Mouse (Mus musculus) megakaryocyte progenitor cell, adult 5-6 weeks (primary cell): ENCODE measurements around the gene Gpsm3. TPM values are rescaled to one million over a fixed set of nuclear protein-coding genes. Genes with fewer than 3 reads are reported as not detected.
"Not testable (repeated sequence)": the region's sequence is repeated elsewhere in the genome, so short reads cannot be mapped to it uniquely, and the experiment has no call there.

Experiments
- ATAC-seq: replicated peaks from 2 replicates; pipeline ENCODE4 v1.8.0; 2016; ENCODE audit warnings: mild to moderate bottlenecking, moderate TSS enrichment, inconsistent platforms; ENCODE audit not compliant: poor library complexity
- total RNA-seq, 2 experiments: library from RNA; stranded (forward) in 1 of 2; stranded (reverse) in 1 of 2; fragments of 157-497, 149-512 nt in 1 of 2; fragments of 200-1000 nt in 1 of 2; gene quantifications; 2 replicates each; pipeline versions ENCODE4 v1.2.3 to v1.2.4; 2015 to 2017

Gpsm3 gene
- 63.4 and 69.0 TPM in 2 replicates for total RNA-seq (2015)
- total RNA-seq (2017) = 14.5 and 20.2 TPM in 2 replicates

DNA sequence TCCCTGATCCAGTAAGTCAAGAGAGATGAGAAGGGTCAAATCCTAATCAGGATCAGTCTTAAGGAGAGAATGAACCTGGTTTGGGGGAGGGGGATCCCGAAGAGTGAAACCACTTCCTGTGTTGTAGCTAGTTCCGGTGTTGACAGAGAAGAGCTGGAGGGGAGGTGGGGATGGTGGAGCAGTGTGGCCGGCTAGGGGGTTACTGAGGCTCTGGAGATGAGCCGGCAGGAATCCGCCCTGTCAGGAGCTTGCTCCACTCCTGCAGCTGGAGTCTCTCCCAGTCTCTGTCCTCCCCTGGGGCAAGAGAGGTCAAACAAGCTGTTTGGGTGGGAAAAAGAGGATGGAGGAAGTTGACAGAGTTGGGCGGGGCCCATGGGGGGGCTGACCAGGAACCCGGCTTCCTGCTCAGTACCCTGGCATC lies at the start of gene Gpsm3:
Gene Gpsm3 (plus strand): TSS at position 126 of the 421 bp plus-strand sequence.
- ATAC-seq = peak; percentile 10

DNA sequence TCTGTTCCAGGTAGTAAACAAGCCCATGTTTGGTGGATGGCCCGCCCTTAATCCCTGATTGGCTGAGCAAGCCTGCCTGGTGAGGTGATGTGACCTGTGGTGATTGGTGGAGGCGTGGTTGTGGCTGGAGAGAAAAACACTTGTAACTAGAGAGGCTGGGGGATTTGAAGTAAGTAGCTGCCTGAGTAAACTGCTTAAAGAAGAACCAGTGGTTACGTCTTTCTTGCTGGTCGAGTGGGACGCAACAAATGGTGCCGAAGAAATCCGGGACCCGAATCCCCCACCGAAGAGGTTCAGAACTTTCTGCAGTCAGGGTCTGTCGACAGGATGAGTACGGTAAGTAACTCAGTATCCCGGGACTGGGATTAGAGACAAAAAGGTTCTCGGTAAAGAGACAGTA lies 46.0 kb upstream of the Gpsm3 start:
- ATAC-seq = not testable (repeated sequence)

DNA sequence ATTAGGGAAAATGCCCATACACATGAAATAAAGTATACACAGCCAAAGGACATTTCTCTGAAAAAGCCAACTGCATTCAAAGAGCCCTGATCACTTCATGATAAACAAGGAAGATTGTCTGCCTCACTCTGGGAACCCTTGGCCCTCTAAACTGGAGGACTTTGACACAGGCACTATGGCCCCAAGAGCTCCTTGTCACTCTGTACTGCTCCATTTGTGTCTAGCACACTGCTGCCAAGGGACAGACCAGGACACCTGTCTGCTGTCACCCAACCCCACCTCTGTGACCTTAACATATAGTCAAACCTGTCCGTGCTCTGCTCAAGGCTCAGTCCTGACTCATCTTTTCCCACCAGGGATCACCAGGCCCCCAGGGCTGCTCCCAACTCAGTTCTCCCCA lies 42.8 kb upstream of the Gpsm3 start:
- no peak for ATAC-seq

DNA sequence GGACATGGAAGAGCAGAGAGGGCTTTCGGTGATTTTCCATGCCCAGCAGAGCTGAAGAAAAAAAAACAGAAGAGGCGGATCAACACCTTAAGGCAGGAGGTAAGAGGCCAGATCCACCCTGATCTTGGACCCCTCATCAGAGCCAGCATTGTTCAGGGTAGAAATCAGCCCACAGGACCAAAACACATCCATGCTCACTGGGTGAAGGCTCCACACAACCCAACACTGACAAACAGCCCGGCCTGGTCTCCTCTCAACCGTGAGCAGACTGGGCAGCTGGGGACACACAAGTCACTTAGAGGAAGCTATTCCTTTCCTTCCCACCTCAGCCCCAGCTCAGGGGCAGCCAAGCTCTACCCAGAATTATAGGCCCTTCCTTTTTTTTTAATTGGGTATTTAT lies 42.0 kb upstream of the Gpsm3 start:
- ATAC-seq = no peak

DNA sequence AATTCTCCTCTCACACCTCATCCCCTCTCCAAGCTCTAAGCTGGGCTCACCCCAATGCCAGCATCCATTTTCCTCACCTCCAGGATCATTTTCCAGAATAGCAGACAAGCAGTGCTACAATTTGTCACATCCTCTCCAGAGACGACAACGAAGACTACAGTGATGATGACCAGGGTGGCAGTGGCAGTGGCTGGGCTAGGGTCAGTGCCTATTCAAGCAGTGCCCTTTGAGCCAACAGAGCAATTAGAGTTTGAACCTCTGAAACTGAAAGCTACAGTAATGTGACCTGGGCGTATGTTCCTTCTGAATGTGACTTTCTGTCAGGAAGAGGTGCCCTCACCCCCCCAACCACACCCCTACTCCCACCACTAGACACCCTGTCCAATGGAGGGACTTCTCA lies 40.5 kb upstream of the Gpsm3 start:
- ATAC-seq = no peak

DNA sequence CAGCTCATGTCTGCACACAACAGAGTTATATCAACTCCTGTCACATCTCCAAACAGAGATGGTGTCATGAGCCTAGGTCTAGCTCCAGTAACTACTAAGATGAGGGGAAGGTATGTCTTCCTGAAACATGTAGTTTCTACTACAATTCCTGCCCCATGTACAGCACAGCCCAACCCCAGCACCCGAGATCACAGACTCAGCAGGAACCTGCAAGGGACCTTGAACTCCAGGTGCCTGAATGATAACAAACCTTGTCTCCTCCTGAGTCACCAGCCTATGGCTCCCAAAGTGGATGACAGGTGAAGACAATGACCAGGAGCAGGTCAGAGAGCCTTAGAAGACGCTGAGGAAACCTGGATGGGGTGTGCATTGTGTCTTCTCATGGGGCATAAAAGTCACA lies 39.8 kb upstream of the Gpsm3 start:
- ATAC-seq = no peak

DNA sequence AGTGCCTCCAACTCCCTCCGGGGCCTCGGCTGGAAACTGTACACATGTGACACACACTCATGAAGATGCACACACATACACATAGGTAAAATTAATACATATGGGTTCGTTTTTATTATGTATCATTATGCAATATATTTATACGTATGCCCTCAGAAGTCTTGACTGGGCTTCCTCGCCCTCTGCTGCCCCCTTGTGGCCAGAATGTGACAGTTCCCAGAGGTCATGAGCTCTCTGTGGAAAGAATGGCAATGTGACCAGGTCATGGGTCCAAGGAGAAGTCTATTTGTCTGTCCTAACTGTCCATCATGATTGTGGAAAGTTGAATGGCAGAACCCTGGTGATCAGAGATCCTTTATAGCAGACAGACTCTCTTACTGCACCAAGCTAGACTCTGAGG lies 34.1 kb upstream of the Gpsm3 start:
- peak; percentile 88 for ATAC-seq

DNA sequence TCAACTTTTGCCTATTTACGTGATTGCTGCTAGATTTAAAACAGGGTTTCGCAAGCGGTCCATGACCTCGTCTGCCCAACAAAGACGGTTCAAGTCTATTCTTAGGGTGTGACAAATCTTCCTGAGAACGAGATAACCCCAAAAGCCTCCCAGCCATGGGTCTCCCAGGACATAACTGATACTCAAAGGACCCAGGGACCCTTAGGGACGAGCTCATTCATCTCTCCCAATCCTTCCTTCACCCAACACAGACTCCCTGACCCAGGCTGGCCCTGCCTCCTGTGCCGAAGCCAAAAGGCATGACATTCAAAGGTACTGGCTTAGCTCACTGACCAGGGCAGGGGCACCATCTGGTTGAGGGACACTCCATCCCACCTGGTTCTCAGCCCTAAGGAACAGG lies 33.2 kb upstream of the Gpsm3 start:
- ATAC-seq = no peak

DNA sequence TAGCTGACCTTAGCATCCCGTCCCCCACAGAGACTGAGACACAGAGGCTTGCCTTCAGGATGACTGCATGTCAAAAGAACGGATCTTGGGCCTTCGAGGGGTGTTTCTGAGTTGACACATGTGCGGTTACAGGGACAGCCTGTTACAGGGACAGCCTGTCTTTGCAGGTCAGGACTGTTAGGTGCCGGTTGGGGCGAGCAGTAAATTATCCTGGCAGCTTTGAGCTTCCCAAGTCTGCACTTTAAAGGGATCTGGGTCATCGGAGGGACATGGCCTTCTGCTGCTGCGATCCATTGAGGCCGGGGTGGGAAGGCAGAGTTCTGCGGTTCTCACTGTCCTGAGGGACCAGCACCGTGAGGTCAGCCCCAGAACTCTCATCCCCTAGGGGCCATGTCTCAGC lies 32.2 kb upstream of the Gpsm3 start:
- no peak for ATAC-seq

DNA sequence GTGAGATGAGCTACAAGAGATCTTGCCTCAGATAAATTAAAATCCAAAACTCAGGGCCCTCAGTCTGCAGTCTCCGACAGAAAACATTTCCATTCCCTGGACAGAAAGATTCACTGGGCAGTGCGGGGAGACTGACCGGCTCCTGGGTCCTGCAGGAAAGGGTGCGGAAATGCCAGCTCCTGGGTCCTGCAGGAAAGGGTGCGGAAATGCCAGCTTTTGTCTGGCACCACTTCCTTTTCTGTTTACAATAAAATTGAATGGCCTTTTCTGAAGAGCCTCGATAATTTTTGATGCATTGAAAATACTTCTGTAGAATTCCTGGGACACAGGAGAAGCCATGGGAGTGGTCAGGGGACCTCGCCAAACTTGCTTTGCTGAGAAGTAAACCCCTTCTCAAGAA lies 30.5 kb upstream of the Gpsm3 start:
- ATAC-seq = no peak

DNA sequence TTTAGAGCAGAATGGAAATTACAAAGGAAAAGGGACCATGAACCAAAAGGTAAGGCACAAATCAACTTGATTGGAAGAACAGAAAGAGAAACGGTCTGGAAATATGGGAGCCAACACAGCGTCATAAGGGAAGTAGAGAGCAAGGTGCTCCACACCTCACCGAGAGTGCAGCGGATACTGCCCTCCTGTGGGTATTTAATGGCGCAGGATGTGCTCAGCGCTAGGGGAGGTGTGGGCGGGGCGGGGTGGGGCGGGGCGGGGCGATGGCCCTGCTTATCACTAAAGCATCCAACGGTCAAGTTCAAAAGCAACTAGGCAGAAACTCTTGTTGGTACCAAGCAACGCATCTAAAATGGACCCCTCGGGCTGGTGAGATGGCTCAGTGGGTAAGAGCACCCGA lies 29.7 kb upstream of the Gpsm3 start:
- ATAC-seq = peak; percentile 47

DNA sequence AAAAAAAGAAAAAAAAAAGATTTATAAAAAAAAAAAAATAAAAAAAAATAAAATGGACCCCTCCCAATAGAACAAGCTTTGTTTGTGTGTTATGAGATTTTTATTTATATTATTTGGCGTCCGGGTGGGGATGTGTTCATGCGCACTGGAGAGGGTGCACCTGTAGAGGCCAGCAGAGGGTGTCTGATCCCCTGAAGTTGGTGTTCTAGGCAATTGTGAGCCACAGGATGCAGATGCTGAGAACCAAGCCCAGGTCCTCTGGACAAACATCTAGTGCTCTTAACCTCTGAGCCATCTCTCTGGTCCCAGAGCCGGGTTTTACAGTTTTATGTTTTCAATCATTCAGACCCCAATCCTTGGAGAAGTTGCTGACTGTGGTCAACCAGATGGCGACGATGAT lies 29.2 kb upstream of the Gpsm3 start:
- no peak for ATAC-seq

DNA sequence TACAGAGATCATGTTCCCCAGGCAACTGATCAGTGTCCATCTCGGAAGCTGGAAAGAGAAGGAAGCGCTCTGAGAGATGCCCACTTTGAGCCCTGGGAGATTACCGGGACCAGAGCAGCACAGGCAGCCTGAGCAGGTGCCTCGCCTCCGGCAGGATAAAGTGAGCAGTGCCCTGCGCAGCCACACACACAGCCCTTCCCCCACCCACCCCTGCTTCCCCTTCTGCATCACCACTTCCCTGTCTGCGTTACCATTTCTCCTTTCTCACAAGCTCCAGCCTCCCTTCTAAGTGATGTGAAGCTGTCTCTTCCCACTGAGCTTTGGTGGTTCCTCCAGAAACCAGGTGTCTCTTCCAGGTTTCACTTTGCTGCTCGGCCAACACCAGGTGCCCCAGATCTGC lies 28.4 kb upstream of the Gpsm3 start:
- peak; percentile 83 for ATAC-seq

DNA sequence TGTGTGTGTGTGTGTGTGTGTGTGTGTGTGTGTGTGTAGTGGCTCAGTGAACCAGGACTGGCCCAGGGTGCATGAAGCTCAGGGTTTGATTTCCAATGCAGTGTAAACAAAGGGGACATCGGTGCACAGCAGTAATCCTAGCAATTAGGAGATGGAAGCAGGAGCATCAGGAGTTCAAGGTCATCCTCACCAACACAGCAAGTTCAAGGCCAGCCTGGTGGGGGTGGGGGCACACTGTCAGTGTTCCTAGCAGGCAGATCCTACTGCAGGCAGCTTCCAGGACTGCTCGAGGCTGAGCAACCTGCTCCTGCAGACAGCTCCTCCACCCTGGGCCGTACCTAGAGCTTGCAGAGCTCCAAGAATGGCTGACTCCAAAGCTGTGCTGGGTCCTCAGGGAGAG lies 27.0 kb upstream of the Gpsm3 start:
- no peak for ATAC-seq

DNA sequence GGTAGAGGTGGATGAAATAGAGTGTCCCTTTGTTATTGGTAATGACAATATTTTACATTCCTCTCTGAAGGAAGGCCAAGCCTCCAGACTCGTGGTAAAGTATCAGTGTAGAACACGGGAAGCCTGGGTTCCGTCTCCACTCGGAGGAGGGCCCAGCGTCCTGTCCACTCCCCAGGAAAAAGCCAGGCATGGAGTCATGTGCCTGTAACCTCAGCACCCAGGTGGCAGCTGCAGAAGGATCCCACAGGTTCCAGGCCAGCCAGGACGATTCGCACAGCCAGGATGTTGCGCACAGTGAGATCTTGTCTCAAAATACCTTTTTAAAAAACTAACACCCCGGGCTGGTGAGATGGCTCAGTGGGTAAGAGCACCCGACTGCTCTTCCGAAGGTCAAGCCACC lies 26.3 kb upstream of the Gpsm3 start:
- ATAC-seq = no peak

DNA sequence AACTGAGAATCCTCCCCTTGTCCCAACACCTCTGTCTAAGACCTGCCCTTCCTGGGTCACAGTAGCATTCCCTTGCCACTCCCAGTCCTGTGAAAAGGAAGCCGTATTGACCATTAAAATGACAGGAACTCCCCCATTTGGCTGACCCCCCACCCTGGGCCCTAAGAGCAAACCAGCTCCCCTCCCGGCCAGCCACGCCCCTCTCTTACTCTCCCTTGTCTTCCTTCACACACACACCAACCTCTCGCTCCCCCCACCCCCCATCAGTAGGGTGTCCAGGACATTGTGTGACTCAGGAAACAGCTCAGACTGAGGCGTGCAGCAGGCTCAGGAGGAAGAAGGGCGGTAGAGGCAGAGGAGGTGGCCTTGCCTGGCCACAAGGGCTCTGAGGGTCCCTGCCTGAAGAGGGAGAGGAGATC lies 25.6 kb upstream of the Gpsm3 start, which contains the start of gene Notch4:
Gene Notch4 (plus strand): TSS at position 266 of the 419 bp plus-strand sequence.
- ATAC-seq = no peak; the same call in 1 of the 2 replicates

DNA sequence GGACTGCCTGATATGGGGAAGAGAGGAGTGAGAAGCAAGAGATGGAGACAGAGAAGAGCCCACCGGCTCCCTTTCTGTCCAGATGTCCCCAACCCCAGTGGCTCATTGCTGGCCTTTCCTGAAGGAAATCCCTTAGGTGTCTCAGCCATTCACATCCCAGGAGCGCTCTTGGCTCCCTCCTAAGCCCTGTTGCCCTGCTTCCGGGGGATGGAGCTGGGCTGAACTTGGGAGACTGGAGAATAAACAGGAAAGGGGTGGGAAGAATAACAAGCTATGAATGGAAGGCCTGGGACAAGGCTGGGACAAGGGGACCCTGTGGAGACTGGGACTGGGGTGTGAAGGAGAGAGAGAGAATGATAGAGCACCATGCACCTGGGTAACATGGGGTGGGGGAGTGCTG lies 24.8 kb upstream of the Gpsm3 start:
- ATAC-seq = no peak

DNA sequence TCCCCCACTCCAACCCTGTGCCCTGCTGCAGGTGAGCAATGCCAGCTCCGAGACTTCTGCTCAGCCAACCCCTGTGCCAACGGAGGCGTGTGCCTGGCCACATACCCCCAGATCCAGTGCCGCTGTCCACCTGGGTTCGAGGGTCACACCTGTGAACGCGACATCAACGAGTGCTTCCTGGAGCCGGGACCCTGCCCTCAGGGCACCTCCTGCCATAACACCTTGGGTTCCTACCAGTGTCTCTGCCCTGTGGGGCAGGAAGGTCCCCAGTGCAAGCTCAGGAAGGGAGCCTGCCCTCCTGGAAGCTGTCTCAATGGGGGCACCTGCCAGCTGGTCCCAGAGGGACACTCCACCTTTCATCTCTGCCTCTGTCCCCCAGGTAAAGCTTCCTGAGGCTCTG lies 22.3 kb upstream of the Gpsm3 start:
- no peak for ATAC-seq

DNA sequence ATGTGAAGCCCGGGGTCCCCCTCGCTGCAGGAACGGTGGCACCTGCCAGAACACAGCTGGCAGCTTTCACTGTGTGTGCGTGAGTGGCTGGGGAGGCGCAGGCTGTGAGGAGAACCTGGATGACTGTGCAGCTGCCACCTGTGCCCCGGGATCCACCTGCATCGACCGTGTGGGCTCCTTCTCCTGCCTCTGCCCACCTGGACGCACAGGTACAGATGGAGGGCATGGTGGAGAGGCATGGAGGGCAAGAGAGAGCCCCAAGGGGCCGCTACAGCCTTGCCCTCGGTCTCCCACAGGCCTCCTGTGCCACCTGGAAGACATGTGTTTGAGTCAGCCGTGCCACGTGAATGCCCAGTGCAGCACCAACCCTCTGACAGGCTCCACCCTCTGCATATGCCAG lies 21.2 kb upstream of the Gpsm3 start:
- no peak for ATAC-seq

DNA sequence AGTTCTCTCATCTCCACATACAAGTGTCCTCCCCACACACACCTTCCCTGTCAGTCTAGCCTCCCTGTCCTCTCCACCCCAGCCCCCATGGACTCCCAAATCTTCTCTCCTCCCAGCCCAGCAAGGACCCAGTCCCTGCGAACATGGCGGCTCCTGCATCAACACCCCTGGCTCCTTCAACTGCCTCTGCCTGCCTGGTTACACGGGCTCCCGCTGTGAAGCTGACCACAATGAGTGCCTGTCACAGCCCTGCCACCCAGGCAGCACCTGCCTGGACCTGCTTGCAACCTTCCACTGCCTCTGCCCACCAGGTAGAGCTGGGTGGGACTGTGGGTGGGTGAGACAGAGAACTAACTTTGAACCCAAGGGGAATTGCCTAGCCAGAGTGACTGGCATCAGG lies 19.7 kb upstream of the Gpsm3 start:
- ATAC-seq = no peak

DNA sequence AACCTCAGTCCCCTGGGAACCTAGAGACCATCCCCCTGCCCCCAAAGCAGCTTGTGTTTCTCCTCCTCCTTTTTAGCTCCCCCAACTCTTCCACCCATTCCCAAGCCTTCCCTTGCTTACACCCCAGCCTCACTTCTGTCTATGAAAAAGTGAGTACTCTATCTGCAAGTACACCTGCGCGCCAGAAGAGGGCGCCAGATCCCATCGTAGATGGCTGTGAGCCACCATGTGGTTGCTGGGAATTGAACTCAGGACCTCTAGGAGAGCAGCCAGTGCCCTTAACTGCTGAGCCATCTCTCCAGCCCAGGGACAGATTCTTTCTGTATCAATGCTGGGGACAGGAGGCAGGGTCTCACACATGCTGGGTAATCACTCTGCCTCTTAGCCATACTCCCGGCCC lies 17.7 kb upstream of the Gpsm3 start:
- ATAC-seq = 0 out of 2 replicates have a peak, but pooled peaks have one; percentile 63

DNA sequence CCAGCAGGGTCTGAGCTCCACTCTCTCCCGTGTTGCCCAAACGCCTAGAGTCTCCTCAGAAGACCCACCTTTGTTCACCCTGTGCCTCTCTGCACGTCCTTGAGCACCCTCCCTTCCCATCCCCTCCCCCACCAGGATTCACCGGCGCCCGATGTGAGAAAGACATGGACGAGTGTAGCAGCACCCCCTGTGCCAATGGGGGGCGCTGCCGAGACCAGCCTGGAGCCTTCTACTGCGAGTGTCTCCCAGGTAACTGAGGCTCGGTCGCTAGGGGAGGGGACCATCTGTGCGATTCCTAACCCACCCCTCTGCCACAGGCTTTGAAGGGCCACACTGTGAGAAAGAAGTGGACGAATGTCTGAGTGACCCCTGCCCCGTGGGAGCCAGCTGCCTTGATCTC lies 17.2 kb upstream of the Gpsm3 start:
- ATAC-seq = no peak

DNA sequence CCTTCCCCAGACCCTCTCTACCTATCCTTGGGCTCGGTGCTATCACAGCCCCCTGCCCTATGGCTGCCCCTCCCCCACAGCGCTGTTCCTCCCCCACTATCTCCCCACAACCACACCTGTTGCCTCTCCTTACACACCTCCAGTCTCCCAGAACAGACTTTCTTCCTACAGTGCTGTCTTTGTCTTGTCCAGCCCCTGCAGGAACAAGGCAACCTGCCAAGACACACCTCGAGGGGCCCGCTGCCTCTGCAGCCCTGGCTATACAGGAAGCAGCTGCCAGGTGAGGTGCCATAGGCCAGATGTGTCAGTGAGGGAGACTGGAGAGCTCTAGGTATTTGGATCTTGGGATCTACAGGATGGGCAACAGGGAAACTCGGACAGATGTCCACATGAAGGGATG lies 13.0 kb upstream of the Gpsm3 start:
- no peak for ATAC-seq

DNA sequence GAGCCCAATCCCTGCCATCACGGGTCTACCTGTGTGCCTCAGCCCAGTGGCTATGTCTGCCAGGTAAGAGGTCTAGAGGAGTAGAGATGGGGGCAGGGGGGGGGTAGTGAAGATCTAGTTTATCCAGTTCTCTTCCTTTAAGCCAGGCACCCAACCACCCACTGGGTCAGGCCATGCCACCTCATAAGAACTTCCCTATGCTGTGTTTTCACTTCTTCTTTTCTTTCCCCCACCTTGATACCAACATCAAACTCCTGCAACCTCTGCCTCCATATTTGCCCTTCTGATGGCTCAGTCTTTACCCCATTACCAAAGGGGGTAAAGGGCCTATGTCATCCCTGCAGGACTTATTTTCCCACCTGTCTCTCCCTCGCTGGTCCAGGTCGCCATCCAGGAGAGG lies 11.5 kb upstream of the Gpsm3 start:
- ATAC-seq = peak; percentile 29; the same call in 1 of the 2 replicates
